Mouse (Mus musculus) limb, embryonic 10.5 days (tissue): ENCODE results near the gene Rbm38. TPM values are rescaled to one million over a fixed set of nuclear protein-coding genes. Genes with fewer than 3 reads are reported as not detected.
A peak's percentile ranks its signal among the peaks of the same experiment; 100 is the strongest.

Experiments used
- DNase-seq: peaks from one replicate; pipeline ENCODE4 v3.0.0-alpha.2; 2017; ENCODE audit warnings: low spot score
- H3K27ac ChIP-seq: fragments of 300-500 bp; sonication (generic); 2 replicates; pipeline ENCODE4 v1.5.1; 2016; ENCODE audit warnings: mild to moderate bottlenecking
- H3K27me3 ChIP-seq: fragments of 300-500 bp; sonication (generic); 2 replicates; pipeline ENCODE4 v1.6.1; 2016; ENCODE audit warnings: low read depth, mild to moderate bottlenecking; ENCODE audit not compliant: poor library complexity, severe bottlenecking
- H3K36me3 ChIP-seq: fragments of 300-500 bp; sonication (generic); 2 replicates; pipeline ENCODE4 v1.6.1; 2016; ENCODE audit warnings: mild to moderate bottlenecking, moderate library complexity
- H3K4me1 ChIP-seq: fragments of 300-500 bp; sonication (generic); 2 replicates; pipeline ENCODE4 v1.6.1; 2016
- H3K4me3 ChIP-seq: fragments of 300-500 bp; sonication (generic); 2 replicates; pipeline ENCODE4 v1.5.1; 2016; ENCODE audit warnings: mild to moderate bottlenecking, moderate library complexity
- H3K9me3 ChIP-seq: fragments of 300-500 bp; sonication (generic); replicated peaks from 2 replicates; pipeline ENCODE4 v1.6.1; 2016; ENCODE audit warnings: mild to moderate bottlenecking
- WGBS: fragments of 180-500 bp; shearing (Covaris S2); methylation state at CpG from one replicate; pipeline ENCODE4 v1.1.7; 2016; 5-methylcytosine and 5-hydroxymethylcytosine counted together
- polyA plus RNA-seq: library from polyadenylated mRNA; unstranded; fragments of >200 nt; fragmentation: Nextera tagmentation; extraction: Ambion mirVana; gene quantifications from 2 replicates; pipeline ENCODE4 v1.2.1, GENCODE M21; 2016

The Rbm38 gene
- polyA plus RNA-seq, 1 experiment from 2014 or later, result 74.1 TPM

DNA sequence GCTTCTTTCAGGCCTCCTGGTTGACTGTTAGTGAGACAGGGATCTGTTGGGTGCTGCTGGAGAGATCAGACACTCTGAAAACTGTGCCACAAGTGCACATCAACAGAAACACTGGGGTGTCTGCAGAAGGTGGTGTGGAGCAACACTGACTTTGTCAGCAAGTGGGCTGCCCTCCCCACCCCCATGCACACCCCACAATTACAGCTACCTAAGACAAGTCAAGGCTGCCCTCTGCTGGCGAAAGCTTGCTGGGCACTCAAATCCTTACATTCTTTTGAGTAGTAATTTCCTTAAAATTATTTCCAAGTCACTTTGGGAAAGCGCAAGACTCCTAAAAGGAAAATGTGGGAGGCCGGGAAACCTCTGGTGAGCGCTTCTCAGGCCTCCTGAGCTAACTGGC is 24.1 kb upstream of the Rbm38 start:
- peak; percentile 88 for DNase-seq
- Histone ChIP-seq H3K27ac (peak overlapping the region; percentile 28; the same call in 1 of the 2 replicates), H3K9me3 (no peaks in the 10 kb centered on the region), H3K27me3 (no peaks in the 10 kb centered on the region; the same call in 1 of the 2 replicates), H3K4me3 (no peak overlapping the region), H3K36me3 (0 out of 2 replicates have a peak, but pooled peaks cover 1% of the 10 kb centered on the region), H3K4me1 (peaks cover 15% of the 10 kb centered on the region)
- WGBS, result 25% methylated on average over 4 of the region's 4 CpGs

DNA sequence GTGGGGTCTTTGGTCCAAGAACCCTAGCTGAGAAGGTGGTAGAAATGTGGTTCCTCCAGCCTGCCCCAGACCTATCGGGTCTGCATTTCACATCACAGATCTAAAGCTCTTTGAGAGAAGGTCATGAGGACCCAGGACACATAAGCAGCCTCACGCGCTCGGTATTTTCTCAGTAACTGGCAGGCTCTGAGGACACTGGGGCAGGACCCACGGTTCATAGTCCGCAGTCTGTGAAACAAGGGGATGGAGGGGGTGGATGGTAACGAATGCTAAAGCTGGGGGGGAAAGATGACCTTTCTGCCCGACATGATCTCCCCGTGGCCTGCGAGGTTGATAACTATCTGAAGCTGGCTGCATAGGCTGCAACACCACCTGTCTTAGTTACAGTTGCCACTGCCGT is 22.6 kb upstream of the Rbm38 start:
- Histone ChIP-seq H3K36me3 (peaks cover 17% of the 10 kb centered on the region), H3K4me3 (no peak overlapping the region), H3K9me3 (no peaks in the 10 kb centered on the region), H3K4me1 (peaks cover 23% of the 10 kb centered on the region), H3K27ac (no peak overlapping the region), H3K27me3 (no peaks in the 10 kb centered on the region; the same call in 1 of the 2 replicates)
- WGBS, result 62% methylated on average over 11 of the region's 11 CpGs
- no peak for DNase-seq

DNA sequence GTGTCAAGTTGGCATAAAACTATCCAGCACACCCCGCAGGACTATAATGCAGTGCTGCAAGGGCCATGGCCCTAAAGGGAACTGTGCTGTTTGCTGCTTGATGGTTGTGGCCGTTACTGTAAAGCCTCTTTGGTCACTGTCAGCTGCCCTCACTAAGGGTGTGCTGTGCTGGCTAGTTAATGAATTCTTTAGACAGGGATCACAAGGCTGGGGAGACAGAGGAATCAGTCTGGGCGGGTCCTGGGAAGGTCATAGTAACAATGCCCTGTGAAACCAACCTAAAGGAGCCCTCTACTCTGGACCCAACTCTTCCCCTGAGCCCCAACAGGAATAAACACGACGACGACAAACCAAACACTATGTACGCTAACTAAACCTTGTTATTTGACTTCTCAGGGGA is 21.8 kb upstream of the Rbm38 start:
- Histone ChIP-seq H3K4me1 (peaks cover 23% of the 10 kb centered on the region), H3K36me3 (peaks cover 24% of the 10 kb centered on the region), H3K27ac (no peak overlapping the region), H3K9me3 (no peaks in the 10 kb centered on the region), H3K27me3 (no peaks in the 10 kb centered on the region), H3K4me3 (no peak overlapping the region)
- DNase-seq, result no peak
- 70% methylated on average over 7 of the region's 7 CpGs for WGBS

DNA sequence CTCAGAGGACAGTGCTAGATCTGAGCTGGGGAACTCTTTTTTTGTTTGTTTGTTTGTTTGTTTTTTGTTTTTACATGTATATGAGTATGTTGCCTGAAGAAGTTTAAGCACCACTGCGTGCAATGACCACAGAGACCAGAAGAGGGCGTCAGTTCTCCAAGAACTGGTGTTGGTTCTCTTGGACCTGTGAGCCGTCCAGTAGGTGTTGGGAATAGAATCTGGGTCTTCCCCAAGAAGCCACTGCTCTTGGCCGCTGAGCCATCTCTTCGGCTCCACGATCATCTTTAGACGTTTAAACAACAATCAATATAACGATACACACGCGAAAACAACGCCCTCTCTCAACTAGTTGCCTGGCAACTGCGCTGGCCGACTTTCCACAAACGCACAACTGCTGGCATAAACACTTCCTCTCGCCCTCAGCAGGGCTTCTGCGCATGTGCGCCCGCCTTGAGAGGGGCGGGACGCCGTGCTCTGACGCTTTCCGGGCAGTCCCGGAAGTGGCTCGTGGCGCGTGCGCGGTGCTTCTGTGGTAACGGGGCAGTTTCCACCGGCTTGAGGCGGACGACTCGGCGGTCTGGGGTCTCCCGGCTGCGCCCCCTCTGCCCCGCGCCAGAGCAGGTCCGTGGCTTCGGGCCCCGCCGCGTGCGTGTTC is 20.5 kb upstream of the Rbm38 start, which contains the start of gene Rae1:
TSS of gene Rae1 (plus strand) at position 488 of the 655 bp plus-strand sequence.
- Histone ChIP-seq H3K4me3 (peak within 1 kb of the TSS; percentile 99), H3K27me3 (no peaks in the 10 kb centered on the region), H3K9me3 (no peaks in the 10 kb centered on the region), H3K4me1 (peaks cover 23% of the 10 kb centered on the region), H3K27ac (peak within 1 kb of the TSS; percentile 99), H3K36me3 (peaks cover 37% of the 10 kb centered on the region)
- under 1% methylated on average over 45 of the region's 45 CpGs for WGBS
- peak; percentile 100 for DNase-seq

DNA sequence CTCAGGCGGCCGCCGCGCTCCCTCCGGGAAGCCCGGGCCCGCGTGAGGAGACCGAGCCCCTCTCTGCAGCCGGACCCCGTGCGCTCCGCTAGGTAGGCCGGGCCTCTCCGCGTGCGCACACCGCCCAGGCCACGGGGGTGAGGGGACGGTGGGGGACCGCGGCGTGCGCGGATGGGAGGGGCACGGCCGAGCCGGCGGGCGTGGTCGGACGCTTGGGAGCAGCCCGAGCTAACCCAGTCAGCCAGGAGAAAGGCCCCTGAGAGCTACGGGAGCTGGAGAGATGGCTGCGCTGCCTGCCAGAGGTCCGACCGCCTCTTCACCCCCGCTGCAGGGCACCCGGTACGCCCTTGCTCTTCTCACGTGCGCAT is 20.0 kb upstream of the Rbm38 start:
- DNase-seq, result no peak
- under 1% methylated on average over 42 of the region's 42 CpGs for whole genome bisulfite sequencing

DNA sequence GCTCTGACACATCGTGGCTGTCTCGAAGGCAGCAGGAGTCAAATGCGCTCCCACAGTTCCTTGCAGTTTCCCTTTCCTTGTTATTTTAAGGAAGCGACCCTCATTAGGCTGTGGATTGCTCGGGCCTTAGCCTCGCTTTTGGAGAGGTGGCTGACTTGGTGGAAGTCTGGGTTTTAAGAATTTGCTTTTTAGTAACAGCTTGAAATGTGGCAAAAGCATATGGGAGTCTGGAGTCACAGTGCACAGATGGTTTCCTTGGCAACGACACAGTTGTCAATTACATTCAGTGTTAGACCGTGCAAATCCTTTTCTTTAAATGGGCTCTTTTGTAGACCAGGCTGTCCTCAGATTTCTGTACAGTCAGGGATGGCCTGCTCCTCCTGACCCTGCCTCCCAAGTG is 19.4 kb upstream of the Rbm38 start:
- Histone ChIP-seq H3K4me1 (peaks cover 20% of the 10 kb centered on the region), H3K27ac (peak overlapping the region; percentile 99), H3K4me3 (peak overlapping the region; percentile 99), H3K27me3 (no peaks in the 10 kb centered on the region), H3K9me3 (no peaks in the 10 kb centered on the region), H3K36me3 (peaks cover 47% of the 10 kb centered on the region)
- DNase-seq, result no peak
- WGBS, result 26% methylated on average over 8 of the region's 8 CpGs

More for the DNA sequence above, 20.0 kb upstream of the Rbm38 start:
- peaks cover 23% of the 10 kb centered on the region for H3K4me1 ChIP-seq
- H3K27ac ChIP-seq, result peak overlapping the region; percentile 99
- H3K4me3 ChIP-seq, result peak overlapping the region; percentile 99
- H3K36me3 ChIP-seq, result peaks cover 42% of the 10 kb centered on the region
- no peaks in the 10 kb centered on the region for H3K9me3 ChIP-seq
- no peaks in the 10 kb centered on the region for H3K27me3 ChIP-seq

DNA sequence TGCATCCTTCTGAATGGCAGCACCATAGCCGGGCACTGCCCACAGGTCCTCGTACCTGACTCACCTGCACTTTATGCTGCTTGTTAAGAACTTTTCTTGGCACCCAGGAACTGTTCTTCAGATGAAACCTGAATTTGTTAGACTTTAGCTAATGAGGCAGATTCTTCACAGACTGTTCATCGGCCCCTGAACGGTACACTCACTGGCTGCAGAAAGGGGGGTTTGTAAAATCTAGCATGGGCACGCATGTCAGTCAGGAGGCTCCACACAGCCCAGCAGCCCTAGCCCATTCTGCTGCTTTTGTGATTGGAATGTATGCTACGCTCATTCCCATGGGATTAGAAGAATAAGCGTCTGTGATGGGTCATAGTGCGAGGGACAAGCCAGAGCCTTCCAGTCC is 16.6 kb upstream of the Rbm38 start:
- no peak overlapping the region for H3K27ac ChIP-seq
- H3K36me3 ChIP-seq, result peaks cover 75% of the 10 kb centered on the region

DNA sequence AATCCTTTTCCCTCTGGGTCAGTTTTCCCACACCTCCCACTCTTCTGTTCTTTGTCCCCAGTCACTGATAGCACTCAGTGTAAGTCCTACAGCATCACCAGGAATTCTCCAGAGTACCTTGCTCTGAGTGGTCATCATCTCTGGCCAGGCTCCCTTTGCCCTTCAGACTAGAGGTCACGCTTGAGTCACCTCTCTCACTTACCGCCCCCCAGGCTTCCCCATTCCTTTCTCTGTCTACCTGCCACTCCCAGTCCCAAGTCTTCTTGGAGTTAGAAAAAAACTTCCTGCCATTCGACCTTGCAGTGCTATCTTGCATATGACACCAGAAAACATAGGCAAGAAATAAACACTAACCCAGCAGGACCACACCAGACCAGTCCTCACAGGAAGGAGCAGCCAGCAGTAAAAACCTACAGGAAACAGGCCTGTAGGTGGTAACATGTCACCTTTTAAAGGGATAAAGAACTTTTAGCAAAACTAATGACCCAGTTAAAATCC is 10.0 kb upstream of the Rbm38 start:
- Histone ChIP-seq H3K36me3 (peaks cover 98% of the 10 kb centered on the region), H3K4me3 (no peak overlapping the region), H3K27me3 (no peaks in the 10 kb centered on the region), H3K4me1 (0 out of 2 replicates have a peak, but pooled peaks cover 3% of the 10 kb centered on the region), H3K27ac (no peak overlapping the region), H3K9me3 (no peaks in the 10 kb centered on the region)
- DNase-seq, result no peak
- WGBS, result 76% methylated on average over 3 of the region's 3 CpGs

More for the DNA sequence above, 16.6 kb upstream of the Rbm38 start:
- H3K4me1 ChIP-seq, result peaks cover 16% of the 10 kb centered on the region
- H3K27me3 ChIP-seq, result no peaks in the 10 kb centered on the region
- no peak for DNase-seq
- H3K4me3 ChIP-seq, result no peak overlapping the region
- H3K9me3 ChIP-seq, result no peaks in the 10 kb centered on the region
- WGBS, result 96% methylated on average over 8 of the region's 8 CpGs

DNA sequence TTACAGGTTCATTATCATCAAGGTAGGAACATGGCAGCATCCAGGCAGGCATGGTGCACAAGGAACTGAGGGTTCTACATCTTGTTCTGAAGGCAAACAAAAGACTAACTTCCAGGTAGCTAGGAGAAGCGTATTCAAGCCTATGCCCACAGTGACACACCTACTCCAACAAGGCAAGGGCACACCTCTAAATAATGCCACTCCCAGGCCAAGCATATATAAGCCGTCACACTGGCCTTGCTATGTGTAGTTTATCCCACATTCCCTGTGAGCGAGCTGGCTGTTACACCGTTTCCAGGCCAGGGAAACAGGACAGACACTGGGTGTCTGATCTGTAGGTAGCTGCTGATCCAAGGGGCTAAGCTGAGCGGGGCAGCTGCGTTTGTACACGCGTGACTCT is 8.9 kb upstream of the Rbm38 start:
- H3K9me3 ChIP-seq, result no peaks in the 10 kb centered on the region
- H3K4me3 ChIP-seq, result no peak overlapping the region
- no peak overlapping the region for H3K27ac ChIP-seq
- H3K36me3 ChIP-seq, result peaks cover 99% of the 10 kb centered on the region
- 96% methylated on average over 8 of the region's 8 CpGs for WGBS
- 0 out of 2 replicates have a peak, but pooled peaks cover 3% of the 10 kb centered on the region for H3K4me1 ChIP-seq
- no peak for DNase-seq
- no peaks in the 10 kb centered on the region for H3K27me3 ChIP-seq

DNA sequence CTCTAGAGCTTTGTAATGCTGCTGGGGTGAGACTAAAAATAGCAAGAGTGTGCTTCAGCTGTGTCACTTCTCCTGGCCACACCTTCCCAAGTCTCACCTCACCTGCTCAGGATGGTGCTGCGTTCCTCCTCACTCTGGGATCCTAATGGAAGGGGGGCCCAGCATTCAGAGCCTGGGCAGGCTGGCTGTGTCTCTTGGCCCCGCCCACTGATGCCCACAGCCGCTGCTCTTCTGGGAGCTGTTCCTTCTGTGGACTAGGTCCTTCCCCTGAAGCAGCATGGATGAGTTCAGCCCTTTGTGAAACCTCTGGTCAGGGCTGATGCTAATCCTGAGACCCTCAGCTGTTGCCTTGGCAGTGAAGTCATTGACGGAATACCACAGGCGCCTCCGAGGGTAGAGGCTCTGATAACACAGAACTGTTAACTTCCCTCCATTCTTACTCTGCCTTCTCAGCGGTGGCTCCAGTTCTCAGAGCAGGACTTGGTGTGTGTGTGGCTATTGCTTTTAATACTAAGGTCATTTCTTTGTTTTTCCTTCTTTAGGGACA is 5.5 kb upstream of the Rbm38 start:
- WGBS, result 85% methylated on average over 7 of the region's 7 CpGs
- Histone ChIP-seq H3K36me3 (peaks cover 68% of the 10 kb centered on the region), H3K4me3 (no peak overlapping the region), H3K4me1 (peaks cover 24% of the 10 kb centered on the region), H3K27ac (no peak overlapping the region), H3K9me3 (no peaks in the 10 kb centered on the region), H3K27me3 (peaks cover 10% of the 10 kb centered on the region; the same call in 1 of the 2 replicates)
- no peak for DNase-seq

DNA sequence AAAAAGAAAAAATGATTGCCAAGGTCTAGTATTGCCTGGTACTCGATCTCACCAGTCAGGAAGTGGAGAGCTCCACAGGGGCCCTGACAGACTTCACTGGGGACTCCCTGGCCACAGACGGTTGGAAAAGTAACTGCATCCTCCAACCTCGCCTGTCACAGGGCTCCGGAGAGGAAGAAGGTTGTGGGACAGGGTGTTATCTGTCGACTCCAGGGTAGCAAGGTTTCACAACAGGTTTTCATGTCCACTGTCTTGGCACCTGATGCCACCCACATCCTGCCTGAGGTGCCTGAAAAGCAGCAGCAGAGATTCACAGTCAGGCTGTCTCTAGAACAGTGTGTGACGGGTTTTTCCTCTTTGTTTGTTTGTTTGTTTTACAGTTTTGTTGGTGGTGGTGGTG is 2.4 kb upstream of the Rbm38 start:
- Histone ChIP-seq H3K27ac (no peak overlapping the region), H3K4me3 (no peak overlapping the region), H3K9me3 (no peaks in the 10 kb centered on the region), H3K4me1 (peaks cover 39% of the 10 kb centered on the region), H3K36me3 (peaks cover 37% of the 10 kb centered on the region), H3K27me3 (peaks cover 22% of the 10 kb centered on the region)
- WGBS, result 43% methylated on average over 6 of the region's 6 CpGs
- DNase-seq, result no peak

DNA sequence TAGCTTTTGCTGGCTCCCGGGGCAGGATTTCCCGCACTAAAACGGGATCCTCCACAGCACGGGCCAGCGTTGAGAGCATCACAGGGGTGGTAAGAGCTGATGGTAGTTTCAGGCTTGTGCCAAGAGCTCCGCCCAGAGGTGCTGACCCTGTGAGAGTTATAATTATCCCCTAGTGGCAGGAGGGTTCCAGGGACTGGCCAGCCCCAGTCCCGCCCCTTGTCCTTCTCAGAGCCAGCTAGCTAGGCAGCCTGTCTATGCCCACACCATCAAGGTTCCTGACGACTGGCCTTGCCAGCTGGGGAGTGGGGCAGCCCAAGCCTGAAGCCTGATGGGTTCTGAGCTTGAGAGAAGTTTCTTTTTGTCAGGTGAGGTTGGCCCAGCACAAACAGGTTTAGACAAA is 1.7 kb upstream of the Rbm38 start:
- Histone ChIP-seq H3K9me3 (no peaks in the 10 kb centered on the region), H3K36me3 (peaks cover 36% of the 10 kb centered on the region), H3K4me1 (peaks cover 46% of the 10 kb centered on the region), H3K27ac (peak overlapping the region; percentile 84; the same call in 1 of the 2 replicates), H3K4me3 (no peak overlapping the region), H3K27me3 (peaks cover 22% of the 10 kb centered on the region)
- no peak for DNase-seq
- WGBS, result 12% methylated on average over 8 of the region's 8 CpGs

DNA sequence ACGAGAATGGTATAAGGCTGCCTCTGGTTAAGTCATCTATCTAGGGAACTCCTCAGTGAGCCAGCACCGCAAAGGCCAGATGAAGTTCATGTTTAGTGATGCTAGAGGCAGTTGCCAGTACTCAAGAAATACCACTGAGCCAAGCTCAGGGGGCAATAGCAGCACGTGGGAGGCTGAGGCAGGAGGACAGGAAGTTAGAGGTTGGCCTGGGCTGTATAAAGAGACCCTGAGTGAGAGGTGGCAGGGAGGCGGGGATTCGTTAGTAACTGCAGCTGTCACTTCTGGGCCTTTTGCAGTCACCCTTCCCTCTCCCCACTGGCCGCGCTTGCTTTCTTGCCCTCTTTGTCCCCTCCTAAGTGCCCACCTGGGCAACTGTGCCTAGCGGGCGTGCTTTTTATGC is 976 bp upstream of the Rbm38 start:
- H3K4me1 ChIP-seq, result peaks cover 53% of the 10 kb centered on the region
- no peak for DNase-seq

More for the DNA sequence above, 976 bp upstream of the Rbm38 start:
- 15% methylated on average over 9 of the region's 9 CpGs for WGBS
- H3K36me3 ChIP-seq, result peaks cover 36% of the 10 kb centered on the region
- H3K4me3 ChIP-seq, result peak overlapping the region; percentile 56
- no peaks in the 10 kb centered on the region for H3K9me3 ChIP-seq
- H3K27ac ChIP-seq, result peak overlapping the region; percentile 84
- peaks cover 22% of the 10 kb centered on the region for H3K27me3 ChIP-seq
